Mouse (Mus musculus): ENCODE results near the gene Xpnpep1.

Xpnpep1 gene

DNA sequence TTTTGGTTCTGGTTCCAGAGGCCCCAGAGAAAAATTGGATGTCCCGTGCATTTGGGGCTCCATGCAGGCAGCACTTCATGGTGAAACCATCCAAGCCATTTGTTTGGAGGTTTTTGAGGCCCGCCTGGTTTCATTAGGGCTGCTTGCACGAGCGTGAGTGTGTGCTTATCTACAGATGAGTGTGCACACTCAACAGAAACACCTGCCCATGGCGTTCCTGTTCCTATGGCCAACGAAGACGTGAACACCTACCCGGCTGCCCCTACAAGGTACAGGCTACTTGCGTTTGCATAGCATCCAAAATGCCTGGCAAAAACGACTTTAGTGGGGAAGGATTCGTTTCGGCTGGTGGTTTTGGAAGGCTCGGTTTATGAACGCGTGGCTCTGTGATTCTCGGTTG lies 13.3 kb upstream of the Xpnpep1 start:
- Histone ChIP-seq H3K36me3 (ENCODE audit: control insufficient read depth, insufficient read depth, low read length, poor library complexity, severe bottlenecking) (no peaks in the 10 kb centered on the region), H3K27me3 (ENCODE audit: control insufficient read depth, insufficient read depth, low read length, poor library complexity, severe bottlenecking) (no peaks in the 10 kb centered on the region)
- no peak for DNase-seq (ENCODE audit: low read depth, low spot score)

GRCm38 (mm10) chr19:53052031-53052670 lies 12.1 kb upstream of the Xpnpep1 start:
- Histone ChIP-seq H3K36me3 (ENCODE audit: control insufficient read depth, insufficient read depth, low read length, poor library complexity, severe bottlenecking) (no peaks in the 10 kb centered on the region), H3K27me3 (ENCODE audit: control insufficient read depth, insufficient read depth, low read length, poor library complexity, severe bottlenecking) (no peaks in the 10 kb centered on the region)
- no peak for DNase-seq (ENCODE audit: low read depth, low spot score)

DNA sequence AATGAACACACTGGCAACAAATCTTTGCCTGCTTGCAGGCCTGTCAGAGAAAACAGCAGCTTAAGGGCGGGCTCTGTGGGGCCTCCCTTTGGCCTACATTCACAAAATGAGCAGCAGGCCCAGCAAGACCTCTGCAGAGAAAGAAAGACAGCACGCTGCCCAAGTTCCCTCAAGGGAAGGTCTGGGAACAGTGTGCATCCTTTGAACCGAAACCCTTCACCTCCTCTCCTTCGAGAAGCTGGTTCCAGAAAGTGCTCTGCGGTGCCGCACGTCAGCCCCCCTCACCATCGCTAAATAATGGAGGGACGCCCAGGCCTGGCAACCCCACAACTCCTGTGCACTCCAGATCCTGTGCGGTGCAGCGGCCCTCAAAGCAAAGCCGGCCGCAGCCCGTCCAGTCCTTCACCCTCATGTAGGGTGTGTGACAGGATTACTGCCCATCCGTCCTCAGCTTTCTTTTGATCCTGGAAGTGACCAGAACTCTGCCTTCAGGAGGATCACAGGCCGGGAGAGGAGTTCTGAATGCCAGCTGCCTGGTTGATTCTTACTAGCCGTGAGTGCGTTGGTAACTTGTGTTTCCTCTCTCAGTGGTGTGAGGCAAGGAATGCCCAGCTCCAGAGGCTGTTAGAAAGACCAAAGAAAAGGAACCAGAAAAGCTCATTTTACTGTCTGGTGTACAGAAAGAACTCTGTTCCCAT lies 11.4 kb upstream of the Xpnpep1 start:
- no peaks in the 10 kb centered on the region for H3K27me3 ChIP-seq (ENCODE audit: control insufficient read depth, insufficient read depth, low read length, poor library complexity, severe bottlenecking)
- DNase-seq (ENCODE audit: low read depth, low spot score), result no peak
- H3K36me3 ChIP-seq (ENCODE audit: control insufficient read depth, insufficient read depth, low read length, poor library complexity, severe bottlenecking), result no peaks in the 10 kb centered on the region

DNA sequence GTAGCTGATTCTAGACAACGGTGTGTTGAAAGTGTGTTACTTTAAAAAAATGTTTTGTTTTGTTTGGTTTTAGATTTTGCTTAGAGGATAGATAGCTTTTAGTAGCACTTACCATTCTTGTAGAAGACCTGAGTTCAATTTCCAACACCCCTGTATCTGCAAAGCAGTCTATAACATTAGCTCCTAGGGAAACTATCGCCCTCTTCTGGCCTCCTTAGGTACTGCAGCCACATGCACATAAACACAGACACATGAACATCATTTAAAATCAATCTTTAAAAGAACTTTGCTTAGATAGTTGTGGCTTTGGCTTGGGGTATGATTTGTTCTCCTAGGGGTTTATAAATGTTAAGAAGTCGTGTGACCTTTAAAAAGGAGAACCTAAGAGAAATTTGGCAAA lies 10.1 kb upstream of the Xpnpep1 start:
- Histone ChIP-seq H3K36me3 (ENCODE audit: control insufficient read depth, insufficient read depth, low read length, poor library complexity, severe bottlenecking) (no peaks in the 10 kb centered on the region), H3K27me3 (ENCODE audit: control insufficient read depth, insufficient read depth, low read length, poor library complexity, severe bottlenecking) (no peaks in the 10 kb centered on the region)
- peak; percentile 50 for DNase-seq (ENCODE audit: low read depth, low spot score)

DNA sequence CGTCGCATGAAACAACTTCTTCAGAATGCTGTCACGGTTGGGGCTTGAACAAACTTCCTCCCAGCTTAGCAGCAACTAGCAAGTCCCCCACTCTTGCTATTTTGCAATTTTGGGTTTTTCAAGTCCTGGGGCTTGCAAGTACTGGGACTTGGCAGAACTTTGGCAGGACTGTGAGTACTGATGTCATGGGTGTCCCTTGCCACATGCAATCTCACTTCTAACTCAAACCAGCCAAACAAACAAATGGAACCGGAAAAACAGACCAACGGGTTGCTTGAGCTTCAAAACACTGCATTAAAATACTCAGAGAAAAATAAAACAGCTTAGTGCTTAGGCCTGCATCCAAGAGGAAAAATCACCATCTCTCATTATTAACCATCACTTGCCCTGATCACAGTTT lies 7.2 kb upstream of the Xpnpep1 start:
- H3K27me3 ChIP-seq (ENCODE audit: control insufficient read depth, insufficient read depth, low read length, poor library complexity, severe bottlenecking), result no peaks in the 10 kb centered on the region
- no peaks in the 10 kb centered on the region for H3K36me3 ChIP-seq (ENCODE audit: control insufficient read depth, insufficient read depth, low read length, poor library complexity, severe bottlenecking)
- DNase-seq (ENCODE audit: low read depth, low spot score), result no peak

DNA sequence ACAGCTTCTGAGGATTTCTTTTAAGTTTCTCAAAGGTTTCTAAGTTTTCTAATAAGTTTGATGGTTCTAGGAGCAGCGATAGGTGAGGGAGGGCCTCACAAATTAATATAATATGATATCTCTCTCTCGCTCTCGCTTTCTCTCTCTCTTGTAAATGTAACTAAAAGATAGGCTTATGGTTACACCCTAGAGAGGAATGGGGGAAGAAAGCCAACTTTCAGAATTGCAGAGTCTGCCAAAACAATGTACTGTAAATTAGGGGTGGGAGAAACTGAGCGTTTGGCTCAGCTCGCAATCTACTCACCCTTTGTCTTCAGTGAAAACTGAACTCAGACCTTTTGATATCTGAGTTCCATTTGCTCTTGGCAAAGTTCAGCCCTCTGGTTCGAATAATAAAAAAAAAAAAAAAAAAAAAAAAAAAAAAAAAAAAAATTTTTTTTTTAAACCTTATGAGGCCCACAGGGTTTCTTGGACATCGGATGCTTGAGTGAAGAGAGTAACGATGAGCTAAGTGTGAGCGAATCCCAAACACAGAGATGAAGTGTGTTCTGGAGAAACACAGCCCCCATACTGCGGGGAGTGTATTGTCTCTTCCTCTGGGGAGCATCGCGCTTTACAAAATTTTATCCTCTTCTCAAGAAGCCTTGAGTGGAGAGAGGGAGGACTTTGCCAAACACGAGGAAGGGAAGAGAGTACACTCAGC lies 3.6 kb upstream of the Xpnpep1 start:
- no peaks in the 10 kb centered on the region for H3K36me3 ChIP-seq (ENCODE audit: control insufficient read depth, insufficient read depth, low read length, poor library complexity, severe bottlenecking)
- DNase-seq (ENCODE audit: low read depth, low spot score), result no peak
- no peaks in the 10 kb centered on the region for H3K27me3 ChIP-seq (ENCODE audit: control insufficient read depth, insufficient read depth, low read length, poor library complexity, severe bottlenecking)

DNA sequence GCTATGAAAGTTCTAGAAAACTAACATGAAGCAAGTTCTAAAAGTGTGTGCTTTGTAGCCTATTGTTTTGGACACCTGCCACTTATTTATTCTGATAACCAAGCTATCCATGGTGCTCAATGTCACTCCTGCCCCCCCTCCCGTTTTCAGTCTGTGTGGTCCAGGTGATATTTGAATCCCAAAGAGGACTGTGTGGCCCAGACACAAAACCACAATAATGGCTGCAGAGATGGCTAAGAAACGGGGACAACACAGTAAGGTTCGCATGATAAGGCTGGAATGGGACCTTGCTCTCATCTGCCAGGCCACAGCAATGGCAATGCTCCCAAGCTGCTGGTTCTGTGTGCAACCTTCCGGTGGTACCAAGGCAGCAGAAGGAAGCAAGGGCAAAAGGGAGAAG lies 1.6 kb upstream of the Xpnpep1 start:
- no peak for DNase-seq (ENCODE audit: low read depth, low spot score)
- no peaks in the 10 kb centered on the region for H3K36me3 ChIP-seq (ENCODE audit: control insufficient read depth, insufficient read depth, low read length, poor library complexity, severe bottlenecking)
- no peaks in the 10 kb centered on the region for H3K27me3 ChIP-seq (ENCODE audit: control insufficient read depth, insufficient read depth, low read length, poor library complexity, severe bottlenecking)

DNA sequence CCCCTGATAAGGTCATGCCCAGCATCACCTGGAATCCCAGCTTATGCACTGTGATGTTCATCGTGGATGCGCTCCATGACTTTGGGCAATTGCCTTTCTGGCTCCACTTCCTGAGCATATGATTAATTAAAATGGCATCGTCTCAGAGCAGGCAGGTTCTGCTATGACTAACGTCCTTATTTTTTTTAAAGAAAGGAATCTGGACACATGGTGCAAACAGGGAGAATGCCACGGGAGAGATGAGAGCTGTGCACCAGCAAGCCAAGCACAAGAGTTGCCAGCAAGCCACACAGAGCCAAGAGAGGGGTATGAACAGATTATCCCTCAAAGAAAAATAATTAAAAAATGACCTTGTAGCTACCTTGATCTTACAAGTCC lies 1.1 kb upstream of the Xpnpep1 start:
- Histone ChIP-seq H3K36me3 (ENCODE audit: control insufficient read depth, insufficient read depth, low read length, poor library complexity, severe bottlenecking) (no peaks in the 10 kb centered on the region), H3K27me3 (ENCODE audit: control insufficient read depth, insufficient read depth, low read length, poor library complexity, severe bottlenecking) (no peaks in the 10 kb centered on the region)
- no peak for DNase-seq (ENCODE audit: low read depth, low spot score)

DNA sequence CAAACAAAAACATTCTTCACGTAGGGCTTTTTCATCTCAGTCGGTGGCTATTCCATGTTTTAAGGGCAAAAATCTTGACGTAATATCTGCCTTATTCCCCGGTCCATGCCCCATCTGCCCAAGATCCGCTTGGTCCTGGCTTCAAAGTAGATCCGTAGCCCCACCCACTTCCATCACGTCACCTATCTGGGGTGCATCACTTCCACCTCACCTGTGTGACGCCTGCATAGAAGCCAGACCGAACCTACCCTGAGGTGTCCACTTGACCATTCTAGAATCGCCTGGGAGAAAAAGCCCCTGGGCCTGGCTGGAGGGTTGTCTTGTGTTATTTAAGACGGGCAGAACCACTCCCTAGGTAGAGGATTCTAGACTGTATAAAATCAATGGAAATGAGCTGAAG lies 924 bp downstream of the Xpnpep1 start:
- no peaks in the 10 kb centered on the region for H3K36me3 ChIP-seq (ENCODE audit: control insufficient read depth, insufficient read depth, low read length, poor library complexity, severe bottlenecking)
- H3K27me3 ChIP-seq (ENCODE audit: control insufficient read depth, insufficient read depth, low read length, poor library complexity, severe bottlenecking), result no peaks in the 10 kb centered on the region
- peak; percentile 55 for DNase-seq (ENCODE audit: low read depth, low spot score)

GRCm38 (mm10) chr19:53038435-53038938 lies 1.5 kb downstream of the Xpnpep1 start:
- H3K27me3 ChIP-seq (ENCODE audit: control insufficient read depth, insufficient read depth, low read length, poor library complexity, severe bottlenecking), result no peaks in the 10 kb centered on the region
- peak; percentile 91 for DNase-seq (ENCODE audit: low read depth, low spot score)

DNA sequence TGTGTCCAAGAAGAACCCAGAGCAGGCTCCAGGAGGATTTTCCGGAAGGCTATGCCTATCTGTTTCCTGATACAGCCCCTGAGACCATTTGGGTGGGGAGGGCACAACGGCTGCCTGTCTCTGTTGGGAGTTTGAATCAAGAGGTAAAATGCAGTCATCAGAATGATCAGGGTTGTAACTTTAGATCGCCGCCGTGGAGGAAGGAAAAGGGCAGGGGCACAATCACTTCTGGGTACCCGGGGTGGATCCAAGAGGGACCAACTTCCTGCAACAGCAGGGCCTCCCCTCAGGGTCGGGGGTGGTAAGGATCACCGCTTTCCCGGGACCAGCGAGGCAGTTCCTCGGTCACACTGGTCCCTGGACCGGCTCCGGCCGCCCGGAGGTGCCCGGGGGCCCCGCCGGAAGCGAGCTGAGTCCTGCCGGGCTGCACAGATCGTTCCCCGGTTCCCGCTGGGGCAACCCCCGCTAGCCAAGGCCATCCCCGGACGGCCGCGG lies 2.0 kb downstream of the Xpnpep1 start:
- DNase-seq (ENCODE audit: low read depth, low spot score), result no peak
- Histone ChIP-seq H3K36me3 (ENCODE audit: control insufficient read depth, insufficient read depth, low read length, poor library complexity, severe bottlenecking) (no peaks in the 10 kb centered on the region), H3K27me3 (ENCODE audit: control insufficient read depth, insufficient read depth, low read length, poor library complexity, severe bottlenecking) (no peaks in the 10 kb centered on the region)

More at GRCm38 (mm10) chr19:53038435-53038938, 1.5 kb downstream of the Xpnpep1 start:
- no peaks in the 10 kb centered on the region for H3K36me3 ChIP-seq (ENCODE audit: control insufficient read depth, insufficient read depth, low read length, poor library complexity, severe bottlenecking)

DNA sequence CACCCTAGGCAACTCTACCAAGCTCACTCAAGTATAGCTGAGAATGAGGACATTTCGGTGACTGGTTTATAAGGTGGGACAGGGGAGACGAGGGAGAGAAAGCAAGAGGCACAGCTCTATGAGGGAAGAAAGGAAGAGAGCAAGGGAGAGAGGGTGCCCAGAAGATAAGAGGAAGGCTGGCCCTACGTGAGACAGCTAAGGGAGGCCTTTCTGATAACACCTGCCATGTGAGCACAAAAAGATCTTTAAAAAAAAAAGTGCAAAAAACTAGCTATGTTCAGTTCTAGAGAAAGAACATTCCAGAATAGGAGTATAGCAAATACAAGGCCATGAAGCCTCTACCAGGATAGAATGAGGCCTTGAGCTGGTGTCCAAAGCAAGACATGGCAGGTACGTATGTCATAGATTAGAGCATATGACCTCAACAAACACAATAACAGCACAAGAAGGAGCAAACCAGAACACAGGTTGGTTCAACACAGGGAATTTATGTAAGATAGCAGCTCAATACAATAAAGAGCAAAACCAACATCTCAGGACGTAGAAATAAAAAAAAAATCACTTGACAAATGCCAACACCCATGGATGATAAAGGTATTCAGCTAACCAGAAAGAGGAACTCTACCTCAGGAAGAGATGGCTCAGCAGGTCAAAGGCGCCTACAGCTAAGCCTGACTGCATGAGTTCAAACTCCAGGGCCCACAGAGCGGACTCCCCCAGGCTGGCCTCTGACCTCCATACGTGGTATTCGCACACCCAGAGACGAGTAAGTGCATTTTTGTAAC lies 6.7 kb downstream of the Xpnpep1 start:
- no peaks in the 10 kb centered on the region for H3K27me3 ChIP-seq (ENCODE audit: control insufficient read depth, insufficient read depth, low read length, poor library complexity, severe bottlenecking)
- DNase-seq (ENCODE audit: low read depth, low spot score), result no peak
- no peaks in the 10 kb centered on the region; the same call in 1 of the 2 replicates for H3K36me3 ChIP-seq (ENCODE audit: control insufficient read depth, insufficient read depth, low read length, poor library complexity, severe bottlenecking)

- Histone ChIP-seq H3K27me3 (ENCODE audit: control insufficient read depth, insufficient read depth, low read length, poor library complexity, severe bottlenecking) (no peaks in the 10 kb centered on the region), H3K36me3 (ENCODE audit: control insufficient read depth, insufficient read depth, low read length, poor library complexity, severe bottlenecking) (no peaks in the 10 kb centered on the region; the same call in 1 of the 2 replicates)
- DNase-seq (ENCODE audit: low read depth, low spot score), result no peak
Measured at GRCm38 (mm10) chr19:53032647-53033046, 7.4 kb downstream of the Xpnpep1 start.

DNA sequence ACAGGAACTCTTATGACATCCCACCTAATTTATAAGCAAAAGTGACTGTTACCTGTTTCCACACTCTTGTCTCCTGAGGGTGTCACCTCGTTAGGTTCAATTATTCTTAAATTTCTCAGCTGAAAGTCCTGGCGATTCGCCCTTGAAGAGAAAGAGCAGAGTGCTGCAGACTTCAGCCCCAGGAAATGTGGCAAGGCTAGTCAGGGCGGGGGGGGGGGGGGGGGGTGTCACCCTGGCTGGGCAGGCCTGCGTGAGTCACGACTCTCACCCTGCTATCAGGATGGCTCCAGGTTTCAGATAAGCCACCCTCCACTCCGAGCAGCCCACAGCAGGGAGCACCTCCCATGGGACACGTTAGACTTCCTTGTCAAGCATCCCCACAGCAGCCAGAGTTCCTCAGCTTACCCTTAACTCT lies 8.1 kb downstream of the Xpnpep1 start:
- H3K27me3 ChIP-seq (ENCODE audit: control insufficient read depth, insufficient read depth, low read length, poor library complexity, severe bottlenecking), result no peaks in the 10 kb centered on the region
- DNase-seq (ENCODE audit: low read depth, low spot score), result no peak
- H3K36me3 ChIP-seq (ENCODE audit: control insufficient read depth, insufficient read depth, low read length, poor library complexity, severe bottlenecking), result no peaks in the 10 kb centered on the region; the same call in 1 of the 2 replicates
